12 mouse cellular contexts compared by ENCODE assay signal in genomic region chr5:27357630-27358029, GRCm38 (mm10).
A peak's percentile ranks its signal among the peaks of the same experiment; 100 is the strongest.
DNase-seq lines count a peak whose midpoint lies in the region.
"Had no signal": no experiment of that assay in that cellular context is flagged by ENCODE, and none has a peak within 500 bp of the region (broad histone marks: within the 10 kb centered on the region; RNA-seq: fewer than 3 reads in every experiment).

No protein-coding gene starts in this region.

- DNase-seq in cerebellum, adult 11-12 months, result peak; percentile 40
- no peak for DNase-seq in cerebellum, adult 11 months
- peak; percentile 54 for DNase-seq in cerebellum, adult 9-11 months
- DNase-seq in cerebellum, postnatal 36 days, result no peak
- peak; percentile 80 for DNase-seq in brain, adult 2 months (ENCODE audit: low read depth, low spot score)
- DNase-seq in cerebellum, postnatal 10 days, result peak; percentile 47 to 56
- DNase-seq in urinary bladder, postnatal 36 days (ENCODE audit: low spot score in 2 of 2), result no peak
- no peak for DNase-seq in gastrocnemius, postnatal 4 days (ENCODE audit: low spot score in 2 of 2)
- DNase-seq: adrenal gland, adult 2 months; adrenal gland, postnatal 10 days; adrenal gland, postnatal 25 days; forebrain, postnatal 0 days had no signal

Comparison
In these comparisons a context has a peak if more than half of its experiments do, and no peak if none do; other contexts are left out.
1. DNase-seq: peak in cerebellum, adult 11-12 months (single experiment), cerebellum, adult 9-11 months (single experiment), brain, adult 2 months (single experiment) and cerebellum, postnatal 10 days (2 of 2); none in cerebellum, adult 11 months (single experiment), cerebellum, postnatal 36 days (0 of 2), urinary bladder, postnatal 36 days (0 of 2) and gastrocnemius, postnatal 4 days (0 of 2).